Mouse (Mus musculus) thymus, postnatal 10 days (tissue): ENCODE results near the gene Rnf39.

Source experiments
- DNase-seq, 2 experiments: peaks; one replicate each; pipeline ENCODE4 v3.0.0; 2021; ENCODE audit warnings: low spot score in 2 of 2

Gene Rnf39

DNA sequence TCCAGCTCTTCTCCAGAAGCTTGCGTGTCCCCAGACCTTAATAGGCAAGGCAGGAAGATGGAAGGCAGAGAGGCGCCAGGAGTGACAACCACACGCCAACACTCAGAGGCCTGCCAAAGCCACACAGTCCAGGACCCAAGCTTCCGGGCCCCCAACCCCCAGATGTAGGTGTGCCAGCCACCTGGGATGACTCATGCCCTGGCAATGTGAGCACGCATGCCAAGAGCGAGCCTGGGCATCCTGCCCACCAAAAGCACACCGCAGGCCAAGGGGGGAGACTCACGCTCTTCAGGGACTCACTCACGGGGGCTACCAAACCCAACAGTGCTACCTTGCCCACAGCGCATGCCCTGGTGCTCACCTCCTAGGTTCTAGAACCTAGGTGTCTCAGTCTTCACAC is 327 bp upstream of the Rnf39 start:
- DNase-seq, result peak in 1 of 2 experiments; percentile 25

DNA sequence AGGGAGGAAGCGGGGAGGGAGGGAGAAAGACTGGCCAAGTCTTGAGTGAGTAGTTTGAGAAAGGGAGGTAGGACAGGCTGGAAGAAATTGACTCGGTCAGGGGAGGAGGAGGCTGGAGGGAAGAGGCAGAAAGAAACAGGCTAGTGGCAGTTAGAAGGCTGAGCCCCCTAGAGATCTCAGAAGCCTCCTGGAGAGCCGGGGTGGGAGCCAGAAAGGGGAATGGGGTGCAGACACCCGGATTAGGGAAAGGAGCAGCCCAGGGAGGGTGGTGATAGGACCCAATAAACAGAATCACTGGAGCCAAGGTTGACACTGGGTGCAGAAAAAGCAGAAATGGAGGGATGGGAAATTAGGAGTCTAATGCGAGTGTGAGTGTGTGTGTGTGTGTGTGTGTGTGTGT is 973 bp downstream of the Rnf39 start:
- no peak for DNase-seq

- peak; percentile 61 to 68 for DNase-seq
These were observed 1.5 kb downstream of the Rnf39 start for GRCm38 (mm10) chr17:36944121-36944775.

DNA sequence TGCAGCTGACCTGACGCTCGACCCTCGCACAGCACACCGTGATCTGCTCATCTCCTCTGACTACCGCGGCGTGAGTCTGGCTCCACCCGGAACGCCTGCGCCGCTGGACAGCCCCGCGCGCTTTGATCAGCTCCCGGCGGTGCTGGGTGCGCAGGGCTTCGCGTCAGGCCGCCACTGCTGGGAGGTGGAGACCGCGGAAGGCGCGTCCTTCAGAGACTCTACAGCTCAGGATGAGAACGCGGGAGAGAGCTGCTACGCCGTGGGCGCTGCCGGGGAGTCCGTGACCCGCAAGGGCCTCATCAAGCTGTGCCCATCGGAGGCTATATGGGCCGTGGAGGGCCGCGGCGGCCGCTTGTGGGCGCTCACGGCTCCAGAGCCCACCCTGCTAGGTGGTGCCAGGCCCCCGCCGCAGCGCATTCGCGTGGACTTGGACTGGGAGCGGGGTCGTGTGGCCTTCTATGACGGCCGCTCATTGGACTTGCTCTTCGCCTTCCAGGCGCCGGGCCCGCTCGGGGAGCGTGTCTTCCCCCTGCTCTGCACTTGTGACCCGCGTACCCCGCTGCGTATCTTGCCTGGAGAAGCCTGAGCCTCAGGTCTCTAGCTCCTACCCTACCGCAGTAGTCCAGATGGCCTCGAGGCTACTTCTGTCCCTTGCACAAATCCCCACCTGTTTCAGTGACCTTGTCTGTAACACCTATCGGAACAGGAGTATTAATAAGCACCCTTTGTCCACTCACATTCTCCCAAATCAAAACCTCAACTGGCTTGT is 4.5 kb downstream of the Rnf39 start:
- peak in 1 of 2 experiments; percentile 23 for DNase-seq

DNA sequence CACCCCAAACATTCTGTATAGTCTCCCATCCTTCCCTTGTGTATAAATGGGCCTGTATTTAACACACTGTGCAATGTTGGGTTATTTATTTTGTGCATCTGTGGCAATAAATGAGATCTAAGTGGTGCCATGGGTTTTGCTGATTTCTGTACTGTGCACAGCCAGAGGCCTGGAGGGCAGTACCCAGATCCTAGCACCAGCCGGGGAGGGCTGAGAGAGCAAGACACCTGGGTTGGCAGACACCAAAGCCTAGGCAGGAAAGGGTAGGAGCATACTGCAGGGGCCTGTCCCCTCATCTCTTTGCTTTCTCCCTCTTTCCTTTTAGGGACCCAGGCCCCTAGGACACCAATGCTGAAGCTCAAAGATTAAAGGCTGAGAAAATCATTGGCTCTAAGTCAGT is 5.6 kb downstream of the Rnf39 start:
- no peak for DNase-seq

GRCm38 (mm10) chr17:36949265-36949664 is 6.5 kb downstream of the Rnf39 start:
- DNase-seq, result no peak

DNA sequence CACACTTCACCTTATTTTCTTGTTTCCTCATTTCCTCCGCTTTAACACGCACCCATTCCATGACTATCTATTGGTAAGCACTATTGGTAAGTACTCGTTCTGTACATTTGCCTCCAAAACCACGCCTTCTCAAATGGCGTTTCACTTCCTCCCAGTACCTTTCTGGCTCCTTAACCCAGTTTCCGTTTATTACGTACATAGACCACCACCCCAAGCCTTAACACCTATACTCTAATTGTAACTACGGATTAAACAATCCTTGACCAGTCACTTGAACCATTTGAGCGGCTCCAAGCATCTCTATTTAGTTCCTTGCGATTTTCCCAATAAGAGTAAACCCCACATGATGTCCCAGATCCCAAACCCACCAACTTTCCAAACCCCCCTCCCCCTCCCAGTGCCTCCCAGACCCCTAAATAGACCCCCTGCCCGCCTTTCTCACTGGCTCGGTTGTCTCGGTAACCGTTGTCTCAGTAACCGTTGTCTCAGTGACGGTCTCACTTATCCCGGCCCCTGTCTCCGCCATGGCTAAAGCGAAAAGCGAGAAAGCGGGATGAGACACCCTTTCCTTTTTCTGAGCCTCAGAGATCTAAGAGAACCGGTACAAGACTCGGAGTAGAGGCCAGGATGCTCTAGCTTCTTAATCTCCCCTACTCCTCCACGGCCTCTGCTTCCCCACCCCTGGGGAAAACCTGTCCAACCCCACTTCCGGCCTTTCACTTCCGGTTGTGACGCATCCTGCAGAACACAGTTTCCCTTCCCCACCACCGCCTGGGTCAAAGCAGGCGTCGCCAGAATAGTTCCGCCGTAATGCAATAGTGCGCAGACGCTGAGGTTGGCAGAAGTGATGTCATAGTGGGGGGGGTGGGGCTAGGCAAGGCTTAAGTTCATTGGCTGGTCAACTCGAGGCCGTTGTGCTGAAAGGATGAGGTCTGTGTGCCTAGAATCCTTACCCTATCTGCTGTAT is 8.5 kb downstream of the Rnf39 start, which contains the start of gene Ppp1r11:
Gene Ppp1r11, minus strand, starts transcription at position 761 of the 967 bp plus-strand sequence.
- peak; percentile 92 to 94 for DNase-seq

DNA sequence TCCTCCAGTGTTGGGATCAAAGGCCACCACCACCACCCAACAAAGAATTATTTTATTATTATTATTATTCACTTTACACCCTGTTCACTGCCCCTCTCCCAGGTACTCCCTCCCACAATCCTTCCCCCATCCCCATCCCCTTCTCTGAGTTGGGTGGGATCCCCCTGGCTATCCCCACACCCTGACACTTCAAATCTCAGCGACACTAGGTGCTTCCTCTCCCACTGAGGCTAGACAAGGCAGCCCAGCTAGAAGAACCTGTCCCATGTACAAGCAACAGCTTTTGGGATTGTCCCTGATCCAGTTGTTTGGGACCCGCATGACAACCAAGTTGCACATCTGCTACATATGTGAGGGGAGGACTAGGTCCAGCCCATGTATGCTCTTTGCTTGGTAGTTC is 9.9 kb downstream of the Rnf39 start:
- DNase-seq, result no peak

GRCm38 (mm10) chr17:36953062-36953461 is 10.3 kb downstream of the Rnf39 start:
- DNase-seq, result no peak

DNA sequence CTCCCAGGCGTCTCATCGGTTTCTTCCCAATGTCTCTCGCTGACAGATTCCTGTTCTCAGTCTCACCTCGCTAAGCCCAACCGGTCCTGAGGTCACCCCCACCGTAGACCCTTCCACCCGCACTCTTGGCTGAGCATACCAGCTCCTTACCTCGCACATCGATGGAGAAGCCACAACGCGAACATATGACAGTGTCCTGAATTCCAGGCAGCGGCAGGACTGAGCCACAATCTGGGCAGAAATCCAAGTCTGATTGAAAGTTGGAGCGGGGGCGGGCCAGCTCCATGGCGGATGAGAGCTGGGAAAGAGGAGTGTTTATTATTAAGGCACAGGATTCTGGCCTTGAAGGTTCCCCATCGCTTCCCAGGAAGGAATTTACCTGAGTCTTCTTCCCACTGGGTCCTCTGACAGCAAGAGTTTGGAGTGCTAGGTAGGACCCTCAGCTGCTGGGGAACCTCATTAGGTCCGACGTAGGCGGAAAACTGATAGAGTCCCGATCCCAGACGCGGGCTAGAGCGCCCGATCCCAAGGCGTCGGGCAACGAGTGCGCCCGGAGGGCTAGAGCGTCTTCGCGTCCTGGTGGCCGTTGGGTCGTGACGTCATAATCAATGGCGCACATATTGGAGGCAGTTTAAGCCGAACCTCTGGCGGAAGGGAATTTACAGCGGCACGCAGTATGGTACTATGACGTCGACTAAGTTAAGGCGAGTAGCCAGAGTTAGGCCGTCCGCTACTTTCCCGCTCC is 15.5 kb downstream of the Rnf39 start, which contains the start of the genes Znrd1 and Znrd1as:
Gene Znrd1, minus strand, starts transcription at position 561 of the 745 bp plus-strand sequence.
Gene Znrd1as, plus strand, starts transcription at position 594 of the 745 bp plus-strand sequence.
- DNase-seq, result peak; percentile 83 to 84

DNA sequence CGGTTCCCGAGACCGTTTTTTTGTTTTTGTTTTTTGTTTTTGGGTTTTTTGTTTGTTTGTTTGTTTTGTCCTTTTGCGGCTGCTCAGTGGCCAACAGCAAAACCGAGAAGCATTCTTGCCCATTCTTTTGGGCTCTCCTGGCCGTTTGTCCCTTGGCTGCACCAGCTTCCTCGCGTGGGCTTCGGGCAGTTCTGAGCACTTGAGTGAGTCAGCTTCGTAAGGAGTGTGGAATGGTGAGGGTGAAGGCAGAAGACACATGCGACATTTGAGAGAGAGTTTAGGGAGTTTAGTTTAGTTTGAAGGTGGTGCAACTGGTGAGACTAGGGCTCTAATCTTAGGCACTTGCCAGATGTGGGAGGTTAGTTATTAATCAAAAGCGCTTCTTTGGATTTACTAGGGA is 16.2 kb downstream of the Rnf39 start:
- no peak for DNase-seq

DNA sequence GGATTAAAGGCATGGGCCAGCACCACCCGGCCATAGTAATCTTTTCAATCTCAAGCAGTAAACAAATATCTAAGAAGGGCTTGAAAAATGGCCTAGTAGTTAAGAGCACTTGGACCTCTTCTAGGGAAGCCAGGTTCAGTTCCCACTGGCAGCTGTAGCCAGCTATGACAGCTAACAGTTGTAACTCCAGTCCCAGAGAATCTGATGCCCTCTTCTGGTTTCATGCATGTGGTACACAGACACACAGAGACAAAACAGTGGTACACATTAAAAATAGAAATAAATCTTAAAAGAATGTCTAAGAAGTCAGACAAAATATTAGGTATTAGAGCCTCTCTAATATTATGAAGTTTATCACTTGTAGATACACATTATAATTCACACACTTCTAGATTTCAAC is 18.4 kb downstream of the Rnf39 start:
- no peak for DNase-seq

GRCm38 (mm10) chr17:36966875-36967274 is 24.2 kb downstream of the Rnf39 start:
- no peak for DNase-seq

GRCm38 (mm10) chr17:36970316-36970890 is 27.7 kb downstream of the Rnf39 start:
- DNase-seq, result no peak

- DNase-seq, result no peak
These were observed 28.6 kb downstream of the Rnf39 start for GRCm38 (mm10) chr17:36971172-36971850.

DNA sequence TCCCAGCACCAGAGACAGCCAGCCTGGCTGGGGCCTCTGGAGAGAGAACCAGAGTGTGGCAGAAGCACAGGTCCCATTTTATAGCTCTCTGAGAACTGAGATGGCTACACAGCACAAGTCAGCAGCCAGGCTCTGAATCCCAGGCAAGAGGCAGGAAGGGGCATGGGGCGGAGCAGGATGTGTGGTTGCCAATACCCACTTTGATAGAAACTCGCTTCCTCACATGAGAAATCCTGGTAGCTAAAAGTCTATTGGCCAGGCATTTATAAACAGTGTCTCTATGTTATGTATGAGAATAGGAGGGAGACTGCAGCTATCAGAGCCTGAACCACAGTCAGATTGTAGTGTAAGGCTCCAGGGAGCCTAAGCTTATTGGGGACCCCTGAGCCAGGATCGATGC is 30.1 kb downstream of the Rnf39 start:
- DNase-seq, result peak in 1 of 2 experiments; percentile 12

DNA sequence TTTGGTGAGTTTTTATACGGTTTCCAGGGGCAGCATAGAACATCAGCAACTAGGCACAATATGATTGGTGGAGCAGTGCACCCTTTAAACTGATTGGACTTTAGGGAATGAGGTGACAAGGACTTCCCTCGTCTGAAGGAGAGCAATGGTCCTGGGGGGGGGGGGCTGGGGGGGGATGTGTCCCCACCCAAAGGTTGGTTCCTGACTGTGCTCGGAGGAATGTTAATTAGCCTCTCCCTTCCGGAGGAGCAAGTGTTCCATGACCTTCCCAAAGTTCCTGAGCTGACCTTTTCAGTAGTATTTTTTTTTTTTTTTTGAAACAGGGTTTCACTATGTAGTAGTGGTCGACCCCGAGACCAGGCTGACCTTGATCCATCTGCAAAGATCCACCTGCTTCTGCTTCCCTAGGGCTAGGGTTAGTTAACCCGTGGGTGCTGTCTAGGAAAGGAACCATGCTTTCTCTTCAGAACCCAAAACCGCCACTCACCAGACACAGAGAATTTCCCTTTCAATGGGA is 30.6 kb downstream of the Rnf39 start:
- DNase-seq, result no peak

DNA sequence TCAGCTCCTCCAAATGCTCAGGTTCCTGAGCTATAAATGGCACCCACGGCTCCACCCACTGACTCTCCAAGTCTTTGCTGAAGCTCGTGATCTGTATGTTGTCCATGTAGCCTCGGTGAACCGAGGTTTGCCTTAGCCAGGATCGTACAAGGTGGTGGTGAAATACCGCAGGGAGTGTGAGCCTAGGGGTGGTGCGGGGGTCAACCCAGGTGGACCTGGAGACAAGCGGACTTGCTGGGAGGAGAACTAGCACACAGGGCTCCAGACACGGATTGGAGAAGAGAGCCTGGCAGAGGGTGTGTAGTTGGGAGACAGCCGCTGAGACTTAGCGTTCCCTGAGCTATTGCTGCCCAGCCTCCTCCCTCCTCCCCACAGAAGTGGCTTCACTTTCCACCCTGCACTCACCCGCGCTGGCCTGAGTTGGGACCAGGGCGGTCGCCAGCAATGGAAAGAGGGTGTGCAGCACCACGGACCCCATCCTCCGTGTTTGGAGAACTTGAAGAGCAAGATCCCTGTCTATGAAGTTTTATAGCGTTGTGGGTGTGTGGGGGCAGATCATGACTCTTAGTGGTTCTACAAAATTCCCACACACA is 38.6 kb downstream of the Rnf39 start, which contains the start of gene 2410137M14Rik:
Gene 2410137M14Rik, minus strand, starts transcription at position 17 of the 593 bp plus-strand sequence.
- no peak for DNase-seq

GRCm38 (mm10) chr17:36981845-36982244 is 39.1 kb downstream of the Rnf39 start:
- no peak for DNase-seq
